Mouse (Mus musculus) neural tube, embryonic 12.5 days (tissue): ENCODE results near the gene Gm44596. TPM values are rescaled to one million over a fixed set of nuclear protein-coding genes. Genes with fewer than 3 reads are reported as not detected.
"Not testable (repeated sequence)": the region's sequence is repeated elsewhere in the genome, so short reads cannot be mapped to it uniquely, and the experiment has no call there.

ENCODE experiments used
- ATAC-seq: fragments of 200-750 bp; cut with Nextera tagmentation; 2 replicates; pipeline ENCODE4 v1.8.0; 2017; ENCODE audit warnings: low read depth, mild to moderate bottlenecking, moderate TSS enrichment, moderate library complexity; ENCODE audit not compliant: low FRiP score
- H3K27ac ChIP-seq: fragments of 300-500 bp; sonication (generic); 2 replicates; pipeline ENCODE4 v1.5.1; 2016
- H3K27me3 ChIP-seq: fragments of 300-500 bp; sonication (generic); replicated peaks from 2 replicates; pipeline ENCODE4 v1.6.1; 2016; ENCODE audit warnings: mild to moderate bottlenecking
- H3K36me3 ChIP-seq: fragments of 300-500 bp; sonication (generic); 2 replicates; pipeline ENCODE4 v1.6.1; 2016; ENCODE audit warnings: mild to moderate bottlenecking
- H3K4me1 ChIP-seq: fragments of 300-500 bp; sonication (generic); 2 replicates; pipeline ENCODE4 v1.6.1; 2016
- H3K4me2 ChIP-seq: fragments of 300-500 bp; sonication (generic); replicated peaks from 2 replicates; pipeline ENCODE4 v1.6.1; 2016; ENCODE audit warnings: mild to moderate bottlenecking
- H3K4me3 ChIP-seq: fragments of 300-500 bp; sonication (generic); 2 replicates; pipeline ENCODE4 v1.5.1; 2016
- H3K9ac ChIP-seq: fragments of 300-500 bp; sonication (generic); 2 replicates; pipeline ENCODE4 v1.6.1; 2016; ENCODE audit warnings: mild to moderate bottlenecking
- H3K9me3 ChIP-seq: fragments of 300-500 bp; sonication (generic); 2 replicates; pipeline ENCODE4 v1.6.1; 2016; ENCODE audit warnings: mild to moderate bottlenecking
- WGBS: fragments of 180-500 bp; shearing (Covaris S2); methylation state at CpG from one replicate; pipeline ENCODE4 v1.1.7; 2016; 5-methylcytosine and 5-hydroxymethylcytosine counted together
- polyA plus RNA-seq: library from polyadenylated mRNA; unstranded; fragments of >200 nt; fragmentation: Nextera tagmentation; extraction: Ambion mirVana; gene quantifications from 2 replicates; pipeline ENCODE4 v1.2.1, GENCODE M21; 2016

Gm44596 gene
- polyA plus RNA-seq, 1 experiment from 2014 or later, result not detected

DNA sequence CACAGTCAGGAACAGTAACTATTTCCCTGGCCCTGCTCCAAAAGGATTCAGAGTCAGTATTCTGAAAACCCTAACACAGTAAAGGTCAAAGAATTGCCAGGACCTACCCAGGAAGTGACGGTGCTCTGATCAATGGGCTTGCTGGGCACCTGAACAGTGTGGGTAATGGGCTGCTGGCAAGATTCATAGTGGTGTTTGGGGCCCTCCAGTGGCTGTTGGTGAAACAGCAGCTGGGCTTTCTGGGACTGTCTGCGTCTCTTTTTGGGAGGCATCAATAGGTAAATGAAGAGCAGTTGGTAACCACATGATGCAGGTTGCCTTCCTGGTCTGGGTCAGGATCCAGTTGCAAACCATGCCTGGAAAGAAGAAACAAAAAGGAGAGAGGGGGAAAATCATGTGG is 16.3 kb upstream of the Gm44596 start:
- Histone ChIP-seq H3K36me3 (peaks cover 24% of the 10 kb centered on the region), H3K27ac (no peak overlapping the region), H3K9ac (no peak overlapping the region), H3K4me2 (no peak overlapping the region), H3K4me1 (peaks cover 29% of the 10 kb centered on the region), H3K4me3 (no peak overlapping the region), H3K27me3 (no peaks in the 10 kb centered on the region), H3K9me3 (no peaks in the 10 kb centered on the region)
- no peak for ATAC-seq
- 19% methylated on average over 2 of the region's 2 CpGs for WGBS

DNA sequence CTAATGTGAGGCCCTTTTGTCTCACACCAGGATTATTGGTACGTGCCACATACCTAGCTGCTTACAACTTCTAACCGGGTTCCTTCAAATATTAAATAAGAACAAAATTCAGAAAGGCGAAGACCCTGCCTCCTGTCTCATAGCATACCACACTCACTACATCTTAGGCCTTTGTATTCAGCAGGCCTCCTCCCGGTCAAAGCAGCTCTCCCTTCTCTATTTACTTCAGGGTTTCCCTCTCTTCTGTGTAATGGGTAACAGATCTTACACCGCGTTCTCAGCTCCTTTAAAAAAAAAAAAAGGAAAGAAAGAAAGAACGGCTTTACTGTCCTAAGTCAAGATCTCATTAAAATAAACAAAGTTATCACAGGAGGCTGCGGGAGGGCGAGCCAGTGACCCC is 13.4 kb upstream of the Gm44596 start:
- WGBS, result 18% methylated on average over 9 of the region's 9 CpGs
- H3K27me3 ChIP-seq, result no peaks in the 10 kb centered on the region
- no peaks in the 10 kb centered on the region for H3K9me3 ChIP-seq
- no peak for ATAC-seq
- H3K27ac ChIP-seq, result peak overlapping the region; percentile 88
- peaks cover 31% of the 10 kb centered on the region for H3K36me3 ChIP-seq
- H3K4me1 ChIP-seq, result peaks cover 19% of the 10 kb centered on the region
- H3K9ac ChIP-seq, result peak overlapping the region; percentile 87
- peak overlapping the region; percentile 84 for H3K4me3 ChIP-seq
- H3K4me2 ChIP-seq, result peak overlapping the region; percentile 97

DNA sequence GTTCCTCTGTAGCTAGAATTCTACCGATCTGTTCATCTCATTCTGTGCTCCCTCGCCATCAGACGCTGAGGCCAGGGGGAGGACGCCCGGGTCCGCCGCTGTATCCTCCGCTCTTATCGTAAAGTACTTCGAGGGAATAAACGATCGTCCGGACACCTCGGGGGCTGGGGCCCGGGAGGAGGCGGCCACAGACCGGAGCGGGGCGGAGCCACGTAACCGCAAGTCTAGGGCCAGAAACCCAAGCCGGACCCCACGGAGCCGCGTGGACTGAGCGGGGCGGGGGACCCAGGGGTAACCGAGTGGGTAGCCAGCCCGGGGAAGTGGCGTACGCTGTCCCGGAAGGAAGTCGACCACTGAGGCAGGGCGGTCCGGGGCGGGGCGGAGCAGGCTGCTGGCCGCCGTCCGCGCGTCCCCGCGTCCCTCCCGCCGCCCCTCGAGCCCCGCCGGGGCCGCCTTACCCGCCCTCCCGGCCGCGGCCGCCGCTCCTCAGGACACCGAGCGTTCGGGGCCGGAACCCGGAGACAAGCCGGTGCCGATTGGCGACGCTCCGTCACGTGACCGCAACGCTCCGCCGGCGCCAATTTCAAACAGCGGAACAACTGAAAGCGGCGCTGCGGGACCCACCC is 12.8 kb upstream of the Gm44596 start, which contains the start of the genes Rhno1 and Foxm1:
Gene Rhno1, minus strand, starts transcription at position 531 of the 626 bp plus-strand sequence.
Gene Foxm1, plus strand, starts transcription at position 587 of the 626 bp plus-strand sequence.
- WGBS, result under 1% methylated on average over 75 of the region's 76 CpGs
- H3K4me1 ChIP-seq, result peaks cover 19% of the 10 kb centered on the region
- no peaks in the 10 kb centered on the region for H3K27me3 ChIP-seq
- peak within 1 kb of the TSS; percentile 84 for H3K4me3 ChIP-seq
- H3K4me2 ChIP-seq, result peak within 1 kb of the TSS; percentile 97
- peak; percentile 88 for ATAC-seq
- H3K27ac ChIP-seq, result peak within 1 kb of the TSS; percentile 88
- H3K36me3 ChIP-seq, result peaks cover 30% of the 10 kb centered on the region
- H3K9me3 ChIP-seq, result no peaks in the 10 kb centered on the region
- peak within 1 kb of the TSS; percentile 87 for H3K9ac ChIP-seq

- no peaks in the 10 kb centered on the region for H3K9me3 ChIP-seq
- peak overlapping the region; percentile 84 for H3K4me3 ChIP-seq
- peaks cover 29% of the 10 kb centered on the region for H3K36me3 ChIP-seq
- peak; percentile 70 for ATAC-seq
- H3K27ac ChIP-seq, result peak overlapping the region; percentile 88
- 1% methylated on average over 46 of the region's 46 CpGs for WGBS
- peaks cover 19% of the 10 kb centered on the region for H3K4me1 ChIP-seq
- no peaks in the 10 kb centered on the region for H3K27me3 ChIP-seq
- peak overlapping the region; percentile 97 for H3K4me2 ChIP-seq
- peak overlapping the region; percentile 87 for H3K9ac ChIP-seq
Measured at GRCm38 (mm10) chr6:128363007-128363825, 12.1 kb upstream of the Gm44596 start.

- 76% methylated on average over 6 of the region's 6 CpGs for WGBS
- Histone ChIP-seq H3K4me2 (peak overlapping the region; percentile 19; the same call in 1 of the 2 replicates), H3K27me3 (no peaks in the 10 kb centered on the region), H3K27ac (no peak overlapping the region), H3K36me3 (peaks cover 30% of the 10 kb centered on the region), H3K9ac (no peak overlapping the region), H3K4me1 (peaks cover 19% of the 10 kb centered on the region), H3K9me3 (no peaks in the 10 kb centered on the region), H3K4me3 (no peak overlapping the region)
- no peak for ATAC-seq
Measured at GRCm38 (mm10) chr6:128364721-128365120, 10.6 kb upstream of the Gm44596 start.

DNA sequence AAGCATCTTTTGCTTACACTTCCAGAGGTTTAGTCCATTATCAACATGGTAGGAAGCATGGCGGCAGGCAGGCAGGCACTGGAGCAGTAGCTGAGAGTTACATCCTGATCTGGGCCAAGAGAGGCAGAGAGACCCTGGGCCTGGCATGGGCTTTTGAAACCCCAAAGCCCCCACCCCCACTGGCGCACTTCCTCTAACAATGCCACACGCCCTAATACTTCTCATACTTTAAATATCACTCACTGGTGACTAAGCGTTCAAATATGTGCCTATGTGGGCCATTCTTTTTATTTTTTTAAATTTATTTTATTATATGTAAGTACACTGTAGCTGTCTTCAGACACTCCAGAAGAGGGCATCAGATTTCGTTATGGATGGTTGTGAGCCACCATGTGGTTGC is 8.8 kb upstream of the Gm44596 start:
- peaks cover 48% of the 10 kb centered on the region for H3K36me3 ChIP-seq
- H3K4me2 ChIP-seq, result no peak overlapping the region
- H3K9me3 ChIP-seq, result no peaks in the 10 kb centered on the region
- WGBS, result 96% methylated on average over 5 of the region's 5 CpGs
- no peak overlapping the region for H3K27ac ChIP-seq
- peaks cover 10% of the 10 kb centered on the region for H3K4me1 ChIP-seq
- ATAC-seq, result no peak
- H3K27me3 ChIP-seq, result no peaks in the 10 kb centered on the region
- no peak overlapping the region for H3K9ac ChIP-seq
- no peak overlapping the region for H3K4me3 ChIP-seq

DNA sequence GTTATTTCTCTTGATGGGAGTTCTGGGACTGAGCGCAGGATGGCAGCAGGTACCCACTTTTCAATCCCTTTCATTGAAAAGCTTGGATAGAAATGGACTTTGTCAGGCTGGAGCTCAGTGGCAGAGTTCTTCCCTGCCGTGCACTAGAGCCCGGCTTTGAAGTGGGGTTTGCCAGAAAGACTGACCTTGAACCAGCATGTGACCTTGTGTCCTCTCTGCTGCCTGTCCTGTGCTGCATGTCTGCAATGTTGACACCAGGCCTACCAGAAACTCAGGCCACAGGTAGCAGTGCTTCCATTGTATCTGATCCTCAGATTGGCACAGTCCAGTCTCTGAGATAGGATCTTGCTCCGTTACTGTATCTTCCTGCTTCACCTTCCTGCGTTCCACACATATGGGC is 5.3 kb upstream of the Gm44596 start:
- H3K4me3 ChIP-seq, result no peak overlapping the region
- no peak for ATAC-seq
- no peaks in the 10 kb centered on the region for H3K27me3 ChIP-seq
- 92% methylated on average over 5 of the region's 5 CpGs for WGBS
- H3K9ac ChIP-seq, result no peak overlapping the region
- H3K4me1 ChIP-seq, result peaks cover 8% of the 10 kb centered on the region; the same call in 1 of the 2 replicates
- peaks cover 84% of the 10 kb centered on the region for H3K36me3 ChIP-seq
- H3K9me3 ChIP-seq, result no peaks in the 10 kb centered on the region
- H3K4me2 ChIP-seq, result no peak overlapping the region
- no peak overlapping the region for H3K27ac ChIP-seq

GRCm38 (mm10) chr6:128376371-128377085 is 1.2 kb downstream of the Gm44596 start:
- Histone ChIP-seq H3K4me2 (no peak overlapping the region), H3K27ac (no peak overlapping the region), H3K4me1 (peaks cover 10% of the 10 kb centered on the region; the same call in 1 of the 2 replicates), H3K36me3 (peaks cover 39% of the 10 kb centered on the region), H3K4me3 (no peak overlapping the region), H3K9ac (no peak overlapping the region), H3K9me3 (no peaks in the 10 kb centered on the region), H3K27me3 (no peaks in the 10 kb centered on the region)
- WGBS, result 91% methylated on average over 17 of the region's 17 CpGs
- ATAC-seq, result no peak

GRCm38 (mm10) chr6:128379636-128380035 is 4.3 kb downstream of the Gm44596 start:
- H3K9ac ChIP-seq, result no peak overlapping the region
- H3K27ac ChIP-seq, result no peak overlapping the region
- no peak overlapping the region for H3K4me3 ChIP-seq
- no peaks in the 10 kb centered on the region for H3K9me3 ChIP-seq
- peaks cover 8% of the 10 kb centered on the region for H3K36me3 ChIP-seq
- H3K4me1 ChIP-seq, result peaks cover 6% of the 10 kb centered on the region; the same call in 1 of the 2 replicates
- ATAC-seq, result no peak
- 89% methylated on average over 16 of the region's 16 CpGs for WGBS
- no peaks in the 10 kb centered on the region for H3K27me3 ChIP-seq
- H3K4me2 ChIP-seq, result no peak overlapping the region

DNA sequence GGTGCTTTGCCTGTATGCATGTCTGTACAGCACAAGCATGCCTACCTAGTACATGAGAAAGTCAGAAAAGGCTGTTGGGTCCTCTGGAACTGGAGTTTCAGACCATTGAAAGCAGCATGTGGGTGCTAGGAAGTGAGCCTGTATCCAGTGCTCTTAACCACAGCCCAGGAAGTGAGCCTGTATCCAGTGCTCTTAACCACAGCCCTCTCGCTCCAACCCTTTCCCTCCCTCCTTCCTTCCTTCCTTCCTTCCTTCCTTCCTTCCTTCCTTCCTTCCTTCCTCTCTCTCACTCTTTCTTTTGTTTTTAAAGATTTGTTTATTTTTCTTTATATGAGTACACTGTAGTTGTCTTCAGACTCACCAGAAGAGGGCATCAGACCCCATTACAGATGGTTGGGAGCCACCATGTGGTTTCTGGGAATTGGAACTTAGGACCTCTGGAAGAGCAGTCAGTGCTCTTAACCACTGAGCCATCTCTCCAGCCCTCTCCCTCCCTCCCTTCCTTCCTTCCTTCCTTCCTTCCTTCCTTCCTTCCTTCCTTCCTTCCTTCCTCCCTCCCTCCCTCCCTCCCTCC is 5.4 kb downstream of the Gm44596 start:
- not testable (repeated sequence) for H3K4me3 ChIP-seq, H3K4me2 ChIP-seq, H3K36me3 ChIP-seq, ATAC-seq, H3K27me3 ChIP-seq, H3K9ac ChIP-seq, H3K9me3 ChIP-seq, H3K4me1 ChIP-seq, H3K27ac ChIP-seq
- WGBS, result 60% methylated on average over 1 of the region's 1 CpGs

- Histone ChIP-seq H3K9me3 (no peaks in the 10 kb centered on the region), H3K4me3 (no peak overlapping the region), H3K4me2 (no peak overlapping the region), H3K27ac (no peak overlapping the region), H3K4me1 (no peaks in the 10 kb centered on the region), H3K36me3 (peaks cover 3% of the 10 kb centered on the region; the same call in 1 of the 2 replicates), H3K27me3 (no peaks in the 10 kb centered on the region), H3K9ac (no peak overlapping the region)
- 78% methylated on average over 3 of the region's 3 CpGs for WGBS
- no peak for ATAC-seq
Measured at GRCm38 (mm10) chr6:128381254-128381653, 6.0 kb downstream of the Gm44596 start.

GRCm38 (mm10) chr6:128383752-128384151 is 8.4 kb downstream of the Gm44596 start:
- no peak overlapping the region for H3K4me3 ChIP-seq
- no peaks in the 10 kb centered on the region for H3K9me3 ChIP-seq
- H3K27me3 ChIP-seq, result no peaks in the 10 kb centered on the region
- ATAC-seq, result no peak
- no peak overlapping the region for H3K27ac ChIP-seq
- H3K9ac ChIP-seq, result no peak overlapping the region
- H3K4me2 ChIP-seq, result no peak overlapping the region
- H3K36me3 ChIP-seq, result no peaks in the 10 kb centered on the region
- H3K4me1 ChIP-seq, result no peaks in the 10 kb centered on the region
- WGBS, result 69% methylated on average over 7 of the region's 7 CpGs
